ENCODE assay signal across 9 mouse cellular contexts in the genomic region with DNA sequence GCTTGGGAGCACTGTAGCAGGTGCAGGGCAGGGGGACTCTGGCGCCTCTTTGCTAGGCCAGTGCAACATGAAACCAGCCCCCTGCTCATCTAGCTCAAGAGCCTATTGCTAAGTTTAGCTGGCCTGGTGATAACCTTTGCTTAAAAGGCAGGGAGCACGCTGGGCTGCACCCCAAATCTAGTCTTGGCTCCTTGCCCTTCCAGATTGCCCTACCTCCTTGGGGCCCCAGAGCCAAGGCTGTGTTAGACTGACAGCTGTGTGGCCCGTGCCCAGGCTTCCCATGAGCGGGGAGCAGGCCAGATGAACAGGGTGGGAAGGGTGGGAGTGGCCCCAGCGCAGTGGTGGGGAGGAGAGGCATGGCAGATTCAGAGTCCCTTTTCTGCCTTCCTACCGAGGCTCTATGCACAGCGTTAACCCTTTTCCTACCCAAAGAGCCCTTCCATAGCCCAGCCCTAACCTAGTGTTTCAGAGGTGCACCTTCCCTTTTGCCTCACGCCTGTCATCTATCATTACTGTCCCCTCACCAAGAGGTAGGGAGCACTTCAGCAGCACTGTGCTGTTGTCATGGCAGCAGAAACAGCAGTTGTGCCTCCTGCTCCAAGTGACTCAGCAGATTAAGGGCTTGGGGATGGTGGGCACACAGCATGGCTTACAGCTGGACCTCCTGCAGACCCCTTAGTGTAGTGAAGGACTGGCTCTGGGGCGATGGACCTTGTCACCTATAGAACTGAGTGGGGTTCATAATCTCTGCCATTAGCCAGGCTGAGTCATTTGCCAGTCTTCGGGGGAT. TPM values are rescaled to one million over a fixed set of nuclear protein-coding genes. Genes with fewer than 3 reads are reported as not detected.
DNase-seq lines count a peak whose midpoint lies in the region; ATAC-seq and TF ChIP-seq lines count a peak whose summit lies in the region.
"Had no signal": no experiment of that assay in that cellular context is flagged by ENCODE, and none has a peak within 500 bp of the region (broad histone marks: within the 10 kb centered on the region; RNA-seq: fewer than 3 reads in every experiment).

No protein-coding gene starts in this region.

- peak overlapping the region; percentile 16 for H3K4me3 ChIP-seq in embryonic fibroblast, embryonic 13.5 days (ENCODE audit: insufficient read depth, low read length)
- peak overlapping the region; percentile 79 for H3K4me3 ChIP-seq in heart, postnatal 0 days (ENCODE audit: low read depth, low read length)
- H3K4me3 ChIP-seq in limb, embryonic 12.5 days (replicated peaks) = peak overlapping the region; percentile 99

- peak overlapping the region; percentile 79 for H3K27ac ChIP-seq in embryonic fibroblast, embryonic 13.5 days (ENCODE audit: insufficient read depth, low read length)
- H3K27ac ChIP-seq in heart, postnatal 0 days (ENCODE audit: low read depth) = peak overlapping the region; percentile 97
- peak overlapping the region; percentile 97 for H3K27ac ChIP-seq in limb, embryonic 12.5 days

- no peaks in the 10 kb centered on the region for H3K27me3 ChIP-seq in heart, postnatal 0 days (ENCODE audit: control insufficient read depth, insufficient read depth, low read length)
- H3K27me3 ChIP-seq in limb, embryonic 12.5 days = no peaks in the 10 kb centered on the region
- H3K27me3 ChIP-seq: Patski had no signal

- WGBS in heart, postnatal 0 days = 18% methylated on average over 10 of the region's 10 CpGs
- 19% methylated on average over 10 of the region's 10 CpGs for WGBS in limb, embryonic 12.5 days

- peak; percentile 10; the same call in 1 of the 2 replicates for TF ChIP-seq POLR2A in embryonic fibroblast, embryonic 13.5 days (IDR thresholded peaks at IDR 0.05; ENCODE audit: low read depth, low read length)

- TF ChIP-seq EP300 in heart, postnatal 0 days (IDR thresholded peaks at IDR 0.05; ENCODE audit: low read depth) = peak; percentile 84

- peaks cover 10% of the 10 kb centered on the region; the same call in 1 of the 2 replicates for H3K4me1 ChIP-seq in embryonic fibroblast, embryonic 13.5 days (ENCODE audit: control insufficient read depth, insufficient read depth, low read length)
- H3K4me1 ChIP-seq in heart, postnatal 0 days (ENCODE audit: control insufficient read depth, insufficient read depth) = peaks cover 18% of the 10 kb centered on the region
- peaks cover 37% of the 10 kb centered on the region for H3K4me1 ChIP-seq in limb, embryonic 12.5 days (replicated peaks)

- peak overlapping the region; percentile 58 for H3K9ac ChIP-seq in heart, postnatal 0 days (replicated peaks; ENCODE audit: low read depth, low read length)
- H3K9ac ChIP-seq in limb, embryonic 12.5 days (replicated peaks) = peak overlapping the region; percentile 99; the same call in 1 of the 2 replicates

- H3K36me3 ChIP-seq in heart, postnatal 0 days (replicated peaks; ENCODE audit: control insufficient read depth, insufficient read depth, low read length) = peaks cover 63% of the 10 kb centered on the region
- peaks cover 78% of the 10 kb centered on the region for H3K36me3 ChIP-seq in limb, embryonic 12.5 days

- ATAC-seq in frontal cortex, adult (ENCODE audit: low TSS enrichment) = 0 out of 2 replicates have a peak, but pooled peaks have one; percentile 15
- ATAC-seq in heart, postnatal 0 days (ENCODE audit: insufficient read depth, low read depth) = peak; percentile 52
- no peak for ATAC-seq in limb, embryonic 12.5 days (ENCODE audit: insufficient number of reproducible peaks, insufficient read depth, low FRiP score, low TSS enrichment, low read depth)

- peak overlapping the region; percentile 78 for H3K4me2 ChIP-seq in heart, postnatal 0 days (ENCODE audit: low read depth, low read length)
- peak overlapping the region; percentile 94 for H3K4me2 ChIP-seq in limb, embryonic 12.5 days

- no peaks in the 10 kb centered on the region for H3K9me3 ChIP-seq in heart, postnatal 0 days (replicated peaks; ENCODE audit: control insufficient read depth, low read length)
- no peaks in the 10 kb centered on the region for H3K9me3 ChIP-seq in limb, embryonic 12.5 days

- no peak for TF ChIP-seq CTCF in embryonic fibroblast, embryonic 13.5 days (IDR thresholded peaks at IDR 0.05; ENCODE audit: borderline replicate concordance, insufficient read depth, low read length)
- TF ChIP-seq CTCF in heart, postnatal 0 days (IDR thresholded peaks at IDR 0.05; ENCODE audit: low read depth) = no peak

- no peak for DNase-seq in frontal cortex, postnatal 25 days (ENCODE audit: low spot score in 2 of 2)
- DNase-seq in R1 (ENCODE audit: low read depth, low spot score) = peak; percentile 70
- peak; percentile 69 for DNase-seq in heart, postnatal 0 days (ENCODE audit: low spot score)
- peak; percentile 60 for DNase-seq in neural tube, embryonic 10.5 days (ENCODE audit: extremely low spot score, low spot score)
- DNase-seq in spleen, adult 18-20 months = no peak

RNA-seq across cellular contexts. Expression of gene Gapdh, which starts 0.8 kb away (rescaled TPM):
- 571 and 859 TPM in 2 replicates for polyA plus RNA-seq in embryonic fibroblast, embryonic 13.5 days (2011; ENCODE audit: insufficient read length, low read depth, missing spikeins)
- total RNA-seq in heart, postnatal 0 days (2014; rRNA removed; ENCODE audit: low replicate concordance) = 6,647 and 7,476 TPM in 2 replicates
- polyA plus RNA-seq in heart, postnatal 0 days (2015; fragmentation: Nextera tagmentation; extraction: Ambion mirVana) = 3,728 and 4,065 TPM in 2 replicates
- 2,206 and 2,264 TPM in 2 replicates for polyA plus RNA-seq in limb, embryonic 12.5 days (2016; fragmentation: Nextera tagmentation; extraction: Ambion mirVana)

RNA-seq across cellular contexts. Expression of gene Iffo1, which starts 22.0 kb away (rescaled TPM):
- polyA plus RNA-seq in embryonic fibroblast, embryonic 13.5 days (2011; ENCODE audit: insufficient read length, low read depth, missing spikeins) = 10.4 and 12.0 TPM in 2 replicates
- 10.6 and 41.9 TPM in 2 replicates for total RNA-seq in heart, postnatal 0 days (2014; rRNA removed; ENCODE audit: low replicate concordance)
- polyA plus RNA-seq in heart, postnatal 0 days (2015; fragmentation: Nextera tagmentation; extraction: Ambion mirVana) = 10.5 and 12.3 TPM in 2 replicates
- polyA plus RNA-seq in limb, embryonic 12.5 days (2016; fragmentation: Nextera tagmentation; extraction: Ambion mirVana) = 24.6 and 27.1 TPM in 2 replicates

RNA-seq across cellular contexts. Expression of gene Ncapd2, which starts 24.4 kb away (rescaled TPM):
- polyA plus RNA-seq in embryonic fibroblast, embryonic 13.5 days (2011; ENCODE audit: insufficient read length, low read depth, missing spikeins) = 75.8 and 137 TPM in 2 replicates
- 85.4 and 98.0 TPM in 2 replicates for total RNA-seq in heart, postnatal 0 days (2014; rRNA removed; ENCODE audit: low replicate concordance)
- 24.5 and 26.3 TPM in 2 replicates for polyA plus RNA-seq in heart, postnatal 0 days (2015; fragmentation: Nextera tagmentation; extraction: Ambion mirVana)
- polyA plus RNA-seq in limb, embryonic 12.5 days (2016; fragmentation: Nextera tagmentation; extraction: Ambion mirVana) = 224 and 227 TPM in 2 replicates

RNA-seq across cellular contexts. Expression of gene Mrpl51, which starts 24.5 kb away (rescaled TPM):
- polyA plus RNA-seq in embryonic fibroblast, embryonic 13.5 days (2011; ENCODE audit: insufficient read length, low read depth, missing spikeins) = 76.2 and 76.9 TPM in 2 replicates
- total RNA-seq in heart, postnatal 0 days (2014; rRNA removed; ENCODE audit: low replicate concordance) = 109 and 165 TPM in 2 replicates
- 426 and 447 TPM in 2 replicates for polyA plus RNA-seq in heart, postnatal 0 days (2015; fragmentation: Nextera tagmentation; extraction: Ambion mirVana)
- polyA plus RNA-seq in limb, embryonic 12.5 days (2016; fragmentation: Nextera tagmentation; extraction: Ambion mirVana) = 209 and 210 TPM in 2 replicates

RNA-seq across cellular contexts. Expression of gene Nop2, which starts 35.3 kb away (rescaled TPM):
- 35.9 and 41.6 TPM in 2 replicates for polyA plus RNA-seq in embryonic fibroblast, embryonic 13.5 days (2011; ENCODE audit: insufficient read length, low read depth, missing spikeins)
- total RNA-seq in heart, postnatal 0 days (2014; rRNA removed; ENCODE audit: low replicate concordance) = 21.4 and 22.9 TPM in 2 replicates
- polyA plus RNA-seq in heart, postnatal 0 days (2015; fragmentation: Nextera tagmentation; extraction: Ambion mirVana) = 20.6 and 25.3 TPM in 2 replicates
- 65.8 and 72.6 TPM in 2 replicates for polyA plus RNA-seq in limb, embryonic 12.5 days (2016; fragmentation: Nextera tagmentation; extraction: Ambion mirVana)

Comparison
In these comparisons a context has a peak if more than half of its experiments do, and no peak if none do; other contexts are left out.
1. DNase-seq: peak in R1 (single experiment), heart, postnatal 0 days (single experiment) and neural tube, embryonic 10.5 days (single experiment); none in frontal cortex, postnatal 25 days (0 of 2) and spleen, adult 18-20 months (0 of 2).
2. H3K4me3 ChIP-seq: peak in every context shown above with its lines; median percentile 99 in limb, embryonic 12.5 days; 79 in heart, postnatal 0 days; 16 in embryonic fibroblast, embryonic 13.5 days.
3. Peak in every context shown above with its lines, with median percentiles within 50 percentile points of each other: H3K27ac ChIP-seq.